Mouse (Mus musculus): ENCODE results near the gene Il1rl1. TPM values are rescaled to one million over a fixed set of nuclear protein-coding genes. Genes with fewer than 3 reads are reported as not detected.

The Il1rl1 gene
- total RNA-seq, 2 experiments from 2014 or later, result 0.15 TPM; not detected in 1

DNA sequence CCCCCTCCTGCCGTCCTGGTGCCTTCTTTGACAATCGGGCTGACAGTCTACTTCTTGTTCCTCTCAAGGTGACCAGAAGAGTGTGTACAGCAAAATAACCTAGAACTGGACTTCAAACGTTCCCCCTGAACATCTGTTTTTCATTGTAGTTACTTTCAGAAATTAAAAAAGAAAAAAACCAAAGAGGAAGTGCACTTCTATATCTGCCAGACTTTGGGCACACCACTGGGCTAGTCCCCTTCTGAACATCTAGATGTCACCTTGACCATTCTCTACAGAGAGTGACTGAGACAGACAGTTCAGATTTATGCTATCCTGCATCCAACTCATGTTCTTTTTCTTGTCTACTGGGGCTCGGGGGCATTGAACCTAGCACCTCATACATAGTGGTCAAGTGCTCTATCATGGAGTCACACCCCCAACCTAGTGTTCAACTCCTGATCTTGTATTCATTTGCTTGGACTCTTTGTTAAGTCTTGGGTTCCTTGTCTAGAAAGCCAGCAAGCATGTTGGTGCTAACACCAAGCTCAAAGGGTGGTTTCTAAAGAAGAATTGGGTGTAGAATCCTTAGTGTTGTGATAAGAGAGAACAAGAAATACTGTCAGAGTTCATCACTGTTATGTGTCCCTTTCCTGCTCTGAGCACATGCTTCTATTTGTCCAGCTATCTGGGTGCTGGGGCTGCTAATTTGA lies 919 bp downstream of the Il1rl1 start:
- DNase-seq (ENCODE audit: low spot score in 2 of 2), result no peak
- intact Hi-C loops (cut with DNase I), result no loop called here

GRCm38 (mm10) chr1:40432169-40432568 lies 2.8 kb downstream of the Il1rl1 start:
- intact Hi-C loops (cut with DNase I), result no loop called here
- no peak for DNase-seq (ENCODE audit: low spot score in 2 of 2)

DNA sequence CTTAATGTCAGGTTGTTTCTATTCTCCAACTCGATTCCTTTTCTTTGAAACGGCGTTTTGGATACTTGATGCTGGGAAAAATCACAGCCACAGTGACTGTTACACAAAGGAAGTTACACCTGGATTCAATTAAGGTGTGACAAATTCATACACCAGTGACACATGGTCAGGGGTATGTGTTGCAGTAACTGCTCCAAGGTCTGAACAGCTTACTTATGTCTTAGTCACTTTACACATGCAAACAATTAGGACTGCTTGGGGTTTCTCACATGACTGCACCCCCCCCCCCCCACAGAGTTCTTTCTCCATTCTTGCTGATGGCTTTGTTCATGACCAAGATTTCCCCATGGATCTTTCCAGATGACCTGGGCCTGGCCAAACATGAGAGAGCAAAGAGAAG lies 6.6 kb downstream of the Il1rl1 start:
- intact Hi-C loops (cut with DNase I), result no loop called here
- no peak for DNase-seq (ENCODE audit: low spot score in 2 of 2)

- no peak for DNase-seq (ENCODE audit: low spot score in 2 of 2)
- intact Hi-C loops (cut with DNase I), result no loop called here
Observed at GRCm38 (mm10) chr1:40437340-40437739, 8.0 kb downstream of the Il1rl1 start.

DNA sequence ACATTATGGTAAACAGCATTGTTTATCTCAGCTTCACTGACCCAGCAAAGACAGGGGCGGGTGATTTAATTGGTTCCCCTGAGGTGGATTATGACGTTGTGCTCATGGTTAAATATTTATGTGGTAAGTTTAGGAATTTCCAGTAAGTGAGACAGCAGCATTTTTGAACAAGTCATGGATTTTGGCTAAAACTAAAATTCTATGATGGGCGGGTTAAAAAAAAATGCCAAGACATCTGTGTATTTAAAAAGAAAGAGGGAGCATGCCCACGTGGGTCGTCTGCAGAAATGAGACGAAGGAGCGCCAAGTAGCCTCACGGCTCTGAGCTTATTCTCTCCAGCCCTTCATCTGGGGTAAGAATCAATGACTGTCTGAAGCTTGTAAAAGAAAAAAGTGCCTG lies 10.1 kb downstream of the Il1rl1 start:
- intact Hi-C loops (cut with DNase I), result no loop called here
- no peak for DNase-seq (ENCODE audit: low spot score in 2 of 2)

- no peak for DNase-seq (ENCODE audit: low spot score in 2 of 2)
- intact Hi-C loops (cut with DNase I), result no loop called here
Observed at GRCm38 (mm10) chr1:40444800-40445199, 15.4 kb downstream of the Il1rl1 start.

DNA sequence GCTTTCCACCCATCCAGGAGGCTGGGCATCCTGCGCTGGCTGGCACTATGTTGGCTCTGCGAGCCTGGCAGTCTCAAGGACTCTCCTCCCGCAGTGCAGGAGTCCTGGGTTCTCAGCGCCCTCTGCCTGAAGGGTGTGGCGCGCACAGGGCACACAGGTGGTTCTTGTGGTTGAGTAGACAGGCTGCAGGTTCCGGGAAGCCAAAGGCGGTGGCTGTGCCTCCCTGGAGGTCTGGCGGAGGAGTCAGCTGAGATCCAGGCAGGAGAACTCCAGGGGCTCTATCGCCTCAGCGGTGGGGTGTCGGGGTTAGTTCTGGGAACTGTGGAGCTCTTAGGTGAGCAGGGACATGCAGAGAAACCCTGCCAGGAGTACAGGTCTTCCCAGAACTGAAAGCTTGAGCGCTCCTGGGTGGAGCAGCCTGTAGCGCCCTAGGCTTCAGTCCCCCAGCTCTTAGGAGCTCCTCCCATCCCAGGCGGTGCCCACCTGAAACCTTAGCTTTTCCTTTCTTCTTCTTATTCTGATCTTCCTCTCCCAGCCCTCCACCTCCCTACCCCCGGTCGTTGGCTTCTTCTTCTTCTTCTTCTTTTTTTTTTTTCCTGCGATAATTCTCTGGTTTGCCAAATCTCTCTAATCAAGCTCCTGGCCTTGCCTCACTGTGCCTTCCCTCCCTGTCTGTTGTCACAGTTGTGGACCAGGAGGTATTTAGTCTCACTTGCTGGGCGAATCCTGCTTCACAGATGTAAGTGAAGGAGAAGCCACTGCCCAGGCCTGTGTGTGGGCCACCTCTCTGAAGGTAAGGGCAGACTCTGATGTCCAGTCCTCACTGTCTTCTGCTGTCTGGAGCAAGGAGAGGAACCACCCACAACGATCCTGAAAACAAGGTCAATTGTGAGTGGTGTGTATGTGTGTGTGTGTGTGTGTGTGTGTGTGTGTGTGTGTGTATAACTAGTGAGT lies 36.4 kb downstream of the Il1rl1 start, which contains the start of gene Il18r1:
Gene Il18r1 (plus strand): TSS at position 76 of the 954 bp plus-strand sequence.
- DNase-seq (ENCODE audit: low spot score in 2 of 2), result no peak
- intact Hi-C loops (cut with DNase I), result no loop called here

DNA sequence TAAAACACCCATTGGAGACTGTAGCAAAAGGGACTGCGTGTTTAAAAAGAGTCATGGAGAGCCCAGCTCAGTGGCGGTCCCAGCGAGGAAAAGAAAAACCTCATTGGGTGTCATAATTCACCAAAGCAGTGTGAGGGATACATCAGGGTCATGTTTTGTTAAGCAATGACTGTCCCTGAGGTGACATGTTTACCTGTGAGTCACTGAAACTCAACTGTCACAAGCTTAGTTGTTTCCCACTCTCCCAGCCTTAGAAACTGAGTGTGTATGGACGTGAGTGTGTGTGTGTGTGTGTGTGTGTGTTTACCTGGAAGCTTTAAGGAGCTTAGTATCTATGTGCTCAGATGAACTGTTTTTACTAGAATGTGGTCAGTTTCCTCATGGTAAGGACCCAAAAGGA lies 37.9 kb downstream of the Il1rl1 start:
- no peak for DNase-seq (ENCODE audit: low spot score in 2 of 2)
- intact Hi-C loops (cut with DNase I), result no loop called here

DNA sequence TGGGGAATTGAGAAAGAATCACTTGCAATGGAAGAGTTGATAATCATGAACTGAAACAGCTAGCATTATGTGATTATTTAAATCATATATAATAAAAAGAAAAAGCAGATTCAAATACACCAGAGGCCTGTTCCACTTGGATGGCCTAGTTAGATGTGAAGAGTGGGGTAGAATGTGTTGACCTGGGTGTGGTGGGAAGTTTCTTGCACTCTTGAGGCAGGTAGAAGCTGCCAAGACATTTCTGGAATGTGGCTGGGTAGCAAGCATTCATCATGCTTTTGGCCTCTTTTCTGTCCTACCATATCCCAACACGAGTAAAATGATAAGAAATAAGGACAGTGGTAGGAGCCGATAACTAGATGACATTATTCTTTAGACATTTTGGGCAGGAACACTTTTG lies 39.4 kb downstream of the Il1rl1 start:
- intact Hi-C loops (cut with DNase I), result no loop called here
- DNase-seq (ENCODE audit: low spot score in 2 of 2), result no peak

GRCm38 (mm10) chr1:40469900-40470299 lies 40.5 kb downstream of the Il1rl1 start:
- DNase-seq (ENCODE audit: low spot score in 2 of 2), result no peak
- intact Hi-C loops (cut with DNase I), result no loop called here

DNA sequence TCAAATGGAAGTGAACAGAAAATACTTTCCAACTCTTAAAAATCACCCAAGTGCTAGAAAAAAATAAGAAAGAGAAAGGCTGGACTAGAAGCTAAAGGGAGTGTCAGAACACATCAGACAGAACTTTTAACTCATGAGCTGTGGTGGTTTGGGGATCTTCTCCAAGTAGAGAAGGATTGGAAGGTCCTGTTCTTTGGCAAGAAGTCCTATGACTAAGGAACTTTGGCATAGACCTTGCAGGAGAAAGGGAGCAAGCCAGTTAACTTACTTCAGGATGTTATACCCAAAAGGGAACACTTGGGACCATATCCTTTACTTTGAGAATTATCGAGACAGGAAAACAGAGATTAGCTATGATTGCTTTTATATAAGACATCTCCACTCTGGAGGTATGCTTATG lies 43.0 kb downstream of the Il1rl1 start:
- no peak for DNase-seq (ENCODE audit: low spot score in 2 of 2)
- intact Hi-C loops (cut with DNase I), result no loop called here

DNA sequence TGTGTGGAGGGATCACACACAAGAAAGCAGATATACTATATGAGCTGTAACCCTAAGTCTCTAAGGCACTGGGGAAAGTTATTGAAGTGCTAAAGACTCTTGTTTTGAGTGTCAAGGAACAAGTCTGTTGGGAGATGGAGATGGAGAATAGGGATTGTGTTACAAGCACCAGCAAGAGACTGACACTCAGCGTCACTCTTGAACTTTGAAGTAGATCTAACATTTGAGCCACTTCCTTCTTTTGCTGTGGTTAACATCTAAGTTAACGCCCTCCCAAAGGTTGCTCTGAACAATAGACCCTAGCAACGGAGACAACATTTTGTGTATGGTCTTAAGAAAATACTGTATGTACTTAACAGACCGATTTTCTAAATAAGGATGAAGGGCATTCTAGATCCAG lies 44.3 kb downstream of the Il1rl1 start:
- DNase-seq (ENCODE audit: low spot score in 2 of 2), result no peak
- intact Hi-C loops (cut with DNase I), result no loop called here

DNA sequence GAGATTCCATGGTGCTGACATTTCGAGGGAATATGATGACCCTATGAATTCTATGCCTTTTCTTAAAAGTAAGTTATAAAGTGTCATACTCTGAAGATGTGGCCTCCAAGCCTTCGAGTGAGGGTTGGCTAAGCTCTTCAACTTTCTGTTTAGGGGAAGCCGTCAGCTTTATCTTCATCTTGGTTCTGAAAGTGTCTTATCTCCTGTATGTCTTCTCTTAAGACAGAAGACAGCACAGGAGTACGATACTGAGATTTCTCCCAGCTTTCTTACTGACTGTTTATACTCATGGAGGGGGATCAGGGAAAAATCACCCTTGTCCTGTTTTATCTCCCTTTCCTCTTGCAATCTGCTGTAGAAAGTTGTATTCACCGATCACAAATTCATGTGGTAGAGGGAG lies 45.0 kb downstream of the Il1rl1 start:
- DNase-seq (ENCODE audit: low spot score in 2 of 2), result no peak

GRCm38 (mm10) chr1:40475697-40476096 lies 46.3 kb downstream of the Il1rl1 start:
- intact Hi-C loops (cut with DNase I), result no loop called here
- DNase-seq (ENCODE audit: low spot score in 2 of 2), result no peak

More for the DNA sequence above, 45.0 kb downstream of the Il1rl1 start:
- intact Hi-C loops (cut with DNase I), result no loop called here

- no peak for DNase-seq (ENCODE audit: low spot score in 2 of 2)
- intact Hi-C loops (cut with DNase I), result no loop called here
Observed at GRCm38 (mm10) chr1:40476756-40477155, 47.4 kb downstream of the Il1rl1 start.

DNA sequence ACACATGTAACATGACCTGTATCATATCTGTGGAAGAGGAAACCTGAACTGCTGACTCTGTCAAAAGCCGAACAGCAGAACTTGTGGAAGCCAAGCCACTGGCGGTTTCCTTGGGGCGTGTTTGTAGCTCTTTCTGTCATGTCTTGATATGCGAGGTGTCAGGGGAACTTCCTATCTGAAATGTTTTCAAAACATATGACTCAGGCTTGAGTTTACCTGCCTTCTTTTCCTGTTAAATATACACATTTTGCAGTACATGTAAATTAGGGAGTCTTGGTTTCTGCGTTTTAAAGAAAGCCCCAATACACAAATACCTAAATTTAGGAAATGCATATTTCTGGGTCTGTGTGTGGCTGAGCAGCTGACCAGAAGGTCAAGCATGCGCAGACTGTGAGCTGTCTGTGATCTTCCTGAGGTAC lies 50.1 kb downstream of the Il1rl1 start:
- no peak for DNase-seq (ENCODE audit: low spot score in 2 of 2)
- intact Hi-C loops (cut with DNase I), result no loop called here

DNA sequence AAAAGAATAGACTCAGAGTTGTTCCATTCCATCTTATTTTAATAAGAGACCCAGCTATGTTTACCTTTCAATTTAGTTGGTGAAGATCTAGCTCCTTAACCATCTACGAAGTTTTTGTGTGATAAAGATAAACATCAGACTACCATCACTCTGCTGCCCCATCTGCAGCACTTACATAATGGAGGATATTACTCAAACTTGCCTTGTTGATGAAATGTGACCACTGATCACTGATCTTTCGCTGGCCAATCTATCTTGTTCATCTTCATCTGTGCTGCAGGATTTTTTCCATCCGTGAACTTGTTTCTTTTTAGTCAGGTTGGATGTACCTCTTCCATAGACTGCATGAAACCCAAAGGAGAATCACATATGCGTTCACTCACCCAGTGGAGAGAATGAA lies 65.2 kb downstream of the Il1rl1 start:
- intact Hi-C loops (cut with DNase I), result no loop called here
- DNase-seq (ENCODE audit: low spot score in 2 of 2), result no peak

- no peak for DNase-seq (ENCODE audit: low spot score in 2 of 2)
Observed at GRCm38 (mm10) chr1:40499708-40500107, 70.3 kb downstream of the Il1rl1 start.

GRCm38 (mm10) chr1:40501126-40501525 lies 71.8 kb downstream of the Il1rl1 start:
- DNase-seq (ENCODE audit: low spot score in 2 of 2), result no peak
- intact Hi-C loops (cut with DNase I), result no loop called here

More at GRCm38 (mm10) chr1:40499708-40500107, 70.3 kb downstream of the Il1rl1 start:
- intact Hi-C loops (cut with DNase I), result no loop called here

GRCm38 (mm10) chr1:40501546-40502398 lies 72.4 kb downstream of the Il1rl1 start:
- DNase-seq (ENCODE audit: low spot score in 2 of 2), result no peak
- intact Hi-C loops (cut with DNase I), result no loop called here

Data from left cerebral cortex, postnatal 14 days (tissue).